In the genomic region with DNA sequence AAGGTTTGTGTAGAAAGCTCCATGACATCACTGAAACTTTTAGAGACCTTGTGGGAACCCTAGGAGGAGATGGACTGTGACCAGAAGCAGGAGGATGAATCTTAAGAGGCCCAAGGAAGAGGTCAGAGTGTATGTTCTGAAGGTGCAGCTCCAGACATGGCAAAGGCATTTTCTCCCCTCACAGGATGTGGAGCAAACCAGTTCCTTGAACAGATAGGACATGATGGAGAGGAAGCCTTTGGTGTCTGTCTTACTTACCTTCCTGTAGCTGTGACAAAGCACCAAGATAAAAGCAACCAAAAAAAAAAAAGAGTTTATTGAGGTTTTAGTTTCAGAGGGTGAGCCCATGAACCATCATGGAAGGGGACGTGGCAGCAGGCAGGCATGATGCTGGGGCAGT, we compare ENCODE assay signal across 30 mouse cellular contexts. TPM values are rescaled to one million over a fixed set of nuclear protein-coding genes. Genes with fewer than 3 reads are reported as not detected.
DNase-seq lines count a peak whose midpoint lies in the region; ATAC-seq lines count a peak whose summit lies in the region.
"Had no signal": no experiment of that assay in that cellular context is flagged by ENCODE, and none has a peak within 500 bp of the region (broad histone marks: within the 10 kb centered on the region; RNA-seq: fewer than 3 reads in every experiment).

No protein-coding gene starts in this region.

- no peaks in the 10 kb centered on the region for H3K27me3 ChIP-seq in liver, embryonic 11.5 days (replicated peaks; ENCODE audit: control insufficient read depth, insufficient read depth, low read length)
- H3K27me3 ChIP-seq: embryonic facial prominence, embryonic 13.5 days; forebrain, embryonic 13.5 days; heart, embryonic 13.5 days; intestine, embryonic 15.5 days had no signal

- H3K36me3 ChIP-seq in liver, embryonic 11.5 days (ENCODE audit: control insufficient read depth, insufficient read depth, low read length), result no peaks in the 10 kb centered on the region
- H3K36me3 ChIP-seq: embryonic facial prominence, embryonic 10.5 days; embryonic facial prominence, embryonic 13.5 days; heart, embryonic 13.5 days; intestine, embryonic 15.5 days had no signal

- H3K4me3 ChIP-seq in liver, embryonic 11.5 days (ENCODE audit: low read depth, low read length), result no peak overlapping the region
- H3K4me3 ChIP-seq: embryonic facial prominence, embryonic 10.5 days; embryonic facial prominence, embryonic 13.5 days; erythroblast, embryonic 14.5 days; forebrain, embryonic 13.5 days; gastrocnemius, adult 2 months; heart, embryonic 13.5 days; intestine, embryonic 15.5 days had no signal

- WGBS in liver, embryonic 11.5 days, result 68% methylated on average over 1 of the region's 1 CpGs

- no peak overlapping the region for H3K9ac ChIP-seq in liver, embryonic 11.5 days (ENCODE audit: low read depth, low read length)
- H3K9ac ChIP-seq: embryonic facial prominence, embryonic 13.5 days; forebrain, embryonic 13.5 days; forebrain, postnatal 0 days; heart, embryonic 13.5 days; hindbrain, embryonic 14.5 days; intestine, embryonic 15.5 days had no signal

- H3K9me3 ChIP-seq in liver, embryonic 11.5 days (ENCODE audit: control insufficient read depth, low read length), result no peaks in the 10 kb centered on the region
- H3K9me3 ChIP-seq: embryonic facial prominence, embryonic 10.5 days; forebrain, embryonic 13.5 days; heart, embryonic 13.5 days; intestine, embryonic 15.5 days had no signal

- H3K27ac ChIP-seq in liver, embryonic 11.5 days (ENCODE audit: low read depth, low read length), result no peak overlapping the region
- H3K27ac ChIP-seq: embryonic facial prominence, embryonic 10.5 days; embryonic facial prominence, embryonic 13.5 days; forebrain, embryonic 13.5 days; gastrocnemius, adult 2 months; heart, embryonic 13.5 days; hindbrain, embryonic 14.5 days; hindbrain, postnatal 0 days; intestine, embryonic 15.5 days had no signal

- ATAC-seq in CD4-positive, CD25-positive, alpha-beta regulatory T cell, adult 4 months, result peak; percentile 71
- no peak for ATAC-seq in liver, embryonic 11.5 days (replicated peaks; ENCODE audit: low FRiP score)
- ATAC-seq: forebrain, embryonic 13.5 days; forebrain, postnatal 0 days; hindbrain, postnatal 0 days; intestine, embryonic 15.5 days had no signal

- H3K4me1 ChIP-seq in liver, embryonic 11.5 days (replicated peaks; ENCODE audit: control insufficient read depth, insufficient read depth, low read length), result no peaks in the 10 kb centered on the region
- H3K4me1 ChIP-seq: embryonic facial prominence, embryonic 13.5 days; forebrain, embryonic 13.5 days had no signal

- H3K4me2 ChIP-seq in liver, embryonic 11.5 days, result no peak overlapping the region
- H3K4me2 ChIP-seq: embryonic facial prominence, embryonic 13.5 days; forebrain, embryonic 13.5 days; heart, embryonic 13.5 days; hindbrain, embryonic 14.5 days; intestine, embryonic 15.5 days had no signal

- DNase-seq in thymus, postnatal 25 days, result peak; percentile 18
- DNase-seq in thymus, postnatal 36 days, result no peak
- DNase-seq in induced T-regulatory cell, adult 2 months (ENCODE audit: low read depth), result peak; percentile 20
- no peak for DNase-seq in kidney, adult 9 months
- no peak for DNase-seq in right cerebral cortex, postnatal 14 days
- DNase-seq in liver, embryonic 11.5 days (ENCODE audit: low spot score), result no peak
- DNase-seq: adrenal gland, postnatal 10 days; cerebellum, adult 11-12 months; cerebellum, adult 8-10 months; cerebellum, postnatal 10 days; cerebellum, postnatal 36 days; embryo, embryonic 11 days; forebrain, postnatal 0 days; gastrocnemius, adult 2 months; gastrocnemius, postnatal 14 days; heart, adult 18-20 months; heart, postnatal 14 days; heart, postnatal 4 days; kidney, adult 11 months had no signal

RNA-seq across cellular contexts. Expression of a gene that starts 28.3 kb away (rescaled TPM):
- not detected for polyA plus RNA-seq in CD4-positive, CD25-positive, alpha-beta regulatory T cell, adult 4 months (2017; shearing (Covaris generic))
- 0.43 and 0.52 TPM in 2 replicates for polyA plus RNA-seq in liver, embryonic 11.5 days (2014; fragmentation: Nextera tagmentation; extraction: Ambion mirVana)

RNA-seq across cellular contexts. Expression of a gene that starts 42.9 kb away (rescaled TPM):
- polyA plus RNA-seq in CD4-positive, CD25-positive, alpha-beta regulatory T cell, adult 4 months (2017; shearing (Covaris generic)), result 1 to 10 TPM; 1.7 to 2.2 TPM
- 3.5 and 4.6 TPM in 2 replicates for polyA plus RNA-seq in liver, embryonic 11.5 days (2014; fragmentation: Nextera tagmentation; extraction: Ambion mirVana)
- polyA plus RNA-seq: cortical plate, adult 2 months; erythroblast, embryonic 14.5 days; frontal cortex, adult 2 months had no signal

Comparison
In these comparisons a context has a peak if more than half of its experiments do, and no peak if none do; other contexts are left out.
1. DNase-seq: peak in thymus, postnatal 25 days (single experiment) and induced T-regulatory cell, adult 2 months (single experiment); none in thymus, postnatal 36 days (0 of 2), kidney, adult 9 months (single experiment), right cerebral cortex, postnatal 14 days (single experiment) and liver, embryonic 11.5 days (single experiment).